Mouse (Mus musculus): ENCODE data around the gene Fbl. TPM values are rescaled to one million over a fixed set of nuclear protein-coding genes. Genes with fewer than 3 reads are reported as not detected.
A peak's percentile ranks its signal among the peaks of the same experiment; 100 is the strongest.
"Not testable (repeated sequence)": the region's sequence is repeated elsewhere in the genome, so short reads cannot be mapped to it uniquely, and the experiment has no call there.

The Fbl gene
- polyA plus RNA-seq (2012; rRNA removed) = 72.4 and 91.4 TPM in 2 replicates

DNA sequence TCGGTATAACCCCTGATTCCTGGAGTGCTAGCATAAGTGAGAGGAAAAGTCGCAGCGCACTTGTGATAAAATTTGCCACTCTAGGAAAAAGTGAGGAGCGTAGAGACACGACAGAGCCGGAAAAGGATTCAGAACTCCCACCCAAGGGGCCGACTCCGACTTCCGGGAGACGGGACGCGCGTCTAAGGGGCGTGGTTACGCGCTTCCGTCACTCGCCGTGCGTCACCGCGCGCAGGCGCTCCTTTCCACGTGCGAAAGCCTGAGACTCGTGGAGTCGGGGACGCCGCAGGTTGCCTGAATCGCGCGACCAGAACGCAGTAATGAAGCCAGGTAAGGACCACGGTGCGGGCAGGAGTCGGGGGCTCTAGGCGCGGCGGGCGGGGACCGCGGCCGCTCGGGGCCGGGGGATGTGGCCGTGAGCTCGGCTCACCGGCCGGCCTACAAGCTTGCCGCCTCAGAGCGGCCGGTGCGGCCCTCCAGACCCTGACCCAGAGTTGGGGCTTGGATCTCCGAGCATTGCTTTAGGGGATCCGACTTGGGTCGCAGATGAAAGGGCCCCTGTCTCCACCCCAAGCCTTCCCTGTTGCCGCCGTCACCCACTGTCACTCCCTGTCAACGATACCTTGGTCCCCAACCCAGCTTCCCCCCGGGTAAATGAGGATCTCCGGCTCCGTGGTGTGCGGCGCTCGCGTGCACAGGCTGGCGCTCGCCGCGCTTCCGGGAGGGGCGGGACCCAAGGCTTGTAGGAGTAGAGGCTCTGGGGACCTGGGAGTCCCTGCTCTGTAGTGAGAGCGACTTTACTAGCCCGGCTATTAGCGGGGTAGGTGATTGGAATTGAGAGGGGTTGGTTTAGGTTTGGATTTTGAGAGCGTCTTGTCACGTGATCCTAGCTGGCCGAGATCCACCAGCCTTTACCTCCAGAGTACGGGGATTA lies at the start of gene Fbl:
Fbl (plus strand) TSS at position 222 of the 934 bp plus-strand sequence.
- H3K4me3 ChIP-seq (ENCODE audit: control insufficient read depth, insufficient read depth, low read length) = peak within 1 kb of the TSS; percentile 53
- no peaks in the 10 kb centered on the region for H3K36me3 ChIP-seq (ENCODE audit: control insufficient read depth, insufficient read depth, low read length)
- peaks cover 8% of the 10 kb centered on the region for H3K4me1 ChIP-seq (replicated peaks; ENCODE audit: control insufficient read depth, insufficient read depth, low read length)
- peak; percentile 52; the same call in 1 of the 2 replicates for TF ChIP-seq POLR2A (IDR thresholded peaks at IDR 0.05; ENCODE audit: control insufficient read depth, extremely low read depth, insufficient read depth, low read length, poor library complexity)
- TF ChIP-seq CTCF (IDR thresholded peaks at IDR 0.05; ENCODE audit: borderline replicate concordance, control insufficient read depth, extremely low read depth, insufficient read depth, low read length, poor library complexity) = 0 out of 2 replicates have a peak, but pooled peaks have one; percentile 33
- H3K27ac ChIP-seq (ENCODE audit: control insufficient read depth, insufficient read depth, low read length) = peak within 1 kb of the TSS; percentile 82
- H3K27me3 ChIP-seq (ENCODE audit: control insufficient read depth, insufficient read depth, low read length) = no peaks in the 10 kb centered on the region
- WGBS = under 1% methylated on average over 80 of the region's 80 CpGs
- DNase-seq = peak; percentile 91

DNA sequence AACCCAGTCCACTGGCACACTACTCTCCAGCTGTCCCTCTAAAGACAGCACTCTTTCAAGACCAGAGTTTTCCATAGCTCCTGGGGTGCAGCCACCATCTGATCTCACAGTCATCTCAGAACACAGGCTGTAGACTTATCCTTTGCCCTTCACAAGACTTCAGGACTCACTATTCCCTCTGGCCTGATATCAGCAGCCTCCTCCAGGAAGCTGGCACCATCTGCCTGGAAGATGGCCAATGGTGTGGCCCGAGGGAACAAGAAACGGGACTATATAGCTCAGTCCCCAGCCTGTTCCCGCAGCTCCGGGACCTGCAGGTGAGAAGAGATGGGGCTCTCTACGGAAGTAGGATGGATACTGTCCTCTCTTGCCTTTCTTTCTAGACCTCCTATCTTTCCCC lies 40.3 kb upstream of the Fbl start, which contains the start of gene 9530053A07Rik:
9530053A07Rik (plus strand) TSS at position 301 of the 400 bp plus-strand sequence.
- TF ChIP-seq POLR2A (IDR thresholded peaks at IDR 0.05; ENCODE audit: control insufficient read depth, extremely low read depth, insufficient read depth, low read length, poor library complexity) (no peak), CTCF (IDR thresholded peaks at IDR 0.05; ENCODE audit: borderline replicate concordance, control insufficient read depth, extremely low read depth, insufficient read depth, low read length, poor library complexity) (no peak)
- 89% methylated on average over 5 of the region's 5 CpGs for WGBS
- no peaks in the 10 kb centered on the region for H3K27me3 ChIP-seq (ENCODE audit: control insufficient read depth, insufficient read depth, low read length)
- H3K4me3 ChIP-seq (ENCODE audit: control insufficient read depth, insufficient read depth, low read length) = no peak within 1 kb of the TSS
- no peaks in the 10 kb centered on the region for H3K4me1 ChIP-seq (replicated peaks; ENCODE audit: control insufficient read depth, insufficient read depth, low read length)
- no peak within 1 kb of the TSS for H3K27ac ChIP-seq (ENCODE audit: control insufficient read depth, insufficient read depth, low read length)
- no peaks in the 10 kb centered on the region for H3K36me3 ChIP-seq (ENCODE audit: control insufficient read depth, insufficient read depth, low read length)
- DNase-seq = no peak

DNA sequence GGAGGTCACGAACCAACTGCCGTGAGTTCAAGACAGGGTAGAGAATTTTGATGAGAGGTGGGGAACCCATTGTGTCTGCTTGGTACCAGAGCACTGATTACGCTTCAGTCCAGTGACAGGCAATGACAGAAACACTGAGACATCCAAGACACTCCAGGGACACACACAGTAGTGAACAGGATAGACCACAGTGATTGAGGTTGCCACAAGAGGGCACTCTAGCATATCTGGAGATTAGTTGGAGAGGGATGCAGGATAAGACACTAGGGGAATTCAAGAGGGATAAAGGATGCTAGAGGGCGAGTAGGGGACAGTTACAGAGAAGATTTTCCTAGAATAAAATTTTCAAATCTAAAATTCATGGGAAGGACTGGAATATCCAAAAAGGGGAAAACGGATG lies 31.9 kb upstream of the Fbl start:
- Histone ChIP-seq H3K36me3 (ENCODE audit: control insufficient read depth, insufficient read depth, low read length) (no peaks in the 10 kb centered on the region), H3K27ac (ENCODE audit: control insufficient read depth, insufficient read depth, low read length) (no peak overlapping the region), H3K27me3 (ENCODE audit: control insufficient read depth, insufficient read depth, low read length) (no peaks in the 10 kb centered on the region), H3K4me1 (replicated peaks; ENCODE audit: control insufficient read depth, insufficient read depth, low read length) (no peaks in the 10 kb centered on the region), H3K4me3 (ENCODE audit: control insufficient read depth, insufficient read depth, low read length) (no peak overlapping the region)
- 59% methylated on average over 5 of the region's 5 CpGs for WGBS
- DNase-seq = peak; percentile 19
- TF ChIP-seq POLR2A (IDR thresholded peaks at IDR 0.05; ENCODE audit: control insufficient read depth, extremely low read depth, insufficient read depth, low read length, poor library complexity) (no peak), CTCF (IDR thresholded peaks at IDR 0.05; ENCODE audit: borderline replicate concordance, control insufficient read depth, extremely low read depth, insufficient read depth, low read length, poor library complexity) (no peak)

DNA sequence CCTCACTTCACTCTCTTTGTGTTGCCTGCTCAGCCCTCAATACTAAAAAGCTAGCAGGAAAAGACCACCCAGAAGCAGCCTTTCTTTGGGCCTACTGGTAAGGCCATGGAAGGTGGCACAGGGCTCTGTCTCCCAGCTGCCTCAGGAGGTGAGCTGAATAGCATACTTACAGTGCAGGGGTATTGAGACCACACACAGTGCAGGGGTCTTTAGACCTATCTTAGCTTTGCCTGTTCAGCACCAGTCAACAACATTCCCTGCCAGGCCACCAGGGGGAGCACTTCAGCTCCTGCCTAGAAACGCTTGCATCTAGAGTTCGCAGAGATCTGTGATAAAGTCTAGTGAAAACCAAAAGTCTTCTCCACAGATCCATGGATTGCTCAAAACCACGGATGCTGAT lies 21.2 kb upstream of the Fbl start:
- WGBS = 10% methylated on average over 3 of the region's 3 CpGs

DNA sequence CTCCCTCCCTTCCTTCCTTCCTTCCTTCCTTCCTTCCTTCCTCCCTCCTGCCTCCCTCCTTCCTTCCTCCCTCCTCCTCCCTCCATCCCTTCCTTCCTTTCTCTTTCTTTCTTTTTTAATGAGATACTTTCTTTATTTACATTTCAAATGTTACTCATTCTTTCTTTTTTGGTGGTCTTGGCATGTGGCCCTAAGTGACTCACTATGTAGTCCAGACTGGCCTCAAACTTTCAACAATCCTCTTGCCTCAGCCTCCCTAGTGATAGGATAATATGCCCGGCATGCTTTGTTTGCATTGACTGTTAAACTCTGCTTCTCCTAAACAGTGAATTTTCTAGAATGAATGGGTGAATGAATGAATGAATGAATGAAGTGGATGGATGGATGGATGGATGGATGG lies 19.7 kb upstream of the Fbl start:
- WGBS = 98% methylated on average over 1 of the region's 1 CpGs

More for the DNA sequence above, 21.2 kb upstream of the Fbl start:
- no peaks in the 10 kb centered on the region for H3K36me3 ChIP-seq (ENCODE audit: control insufficient read depth, insufficient read depth, low read length)
- TF ChIP-seq POLR2A (IDR thresholded peaks at IDR 0.05; ENCODE audit: control insufficient read depth, extremely low read depth, insufficient read depth, low read length, poor library complexity) (no peak), CTCF (IDR thresholded peaks at IDR 0.05; ENCODE audit: borderline replicate concordance, control insufficient read depth, extremely low read depth, insufficient read depth, low read length, poor library complexity) (peak; percentile 69; the same call in 1 of the 2 replicates)
- no peaks in the 10 kb centered on the region for H3K27me3 ChIP-seq (ENCODE audit: control insufficient read depth, insufficient read depth, low read length)
- DNase-seq = peak; percentile 73
- no peak overlapping the region for H3K4me3 ChIP-seq (ENCODE audit: control insufficient read depth, insufficient read depth, low read length)
- no peaks in the 10 kb centered on the region for H3K4me1 ChIP-seq (replicated peaks; ENCODE audit: control insufficient read depth, insufficient read depth, low read length)
- H3K27ac ChIP-seq (ENCODE audit: control insufficient read depth, insufficient read depth, low read length) = no peak overlapping the region

DNA sequence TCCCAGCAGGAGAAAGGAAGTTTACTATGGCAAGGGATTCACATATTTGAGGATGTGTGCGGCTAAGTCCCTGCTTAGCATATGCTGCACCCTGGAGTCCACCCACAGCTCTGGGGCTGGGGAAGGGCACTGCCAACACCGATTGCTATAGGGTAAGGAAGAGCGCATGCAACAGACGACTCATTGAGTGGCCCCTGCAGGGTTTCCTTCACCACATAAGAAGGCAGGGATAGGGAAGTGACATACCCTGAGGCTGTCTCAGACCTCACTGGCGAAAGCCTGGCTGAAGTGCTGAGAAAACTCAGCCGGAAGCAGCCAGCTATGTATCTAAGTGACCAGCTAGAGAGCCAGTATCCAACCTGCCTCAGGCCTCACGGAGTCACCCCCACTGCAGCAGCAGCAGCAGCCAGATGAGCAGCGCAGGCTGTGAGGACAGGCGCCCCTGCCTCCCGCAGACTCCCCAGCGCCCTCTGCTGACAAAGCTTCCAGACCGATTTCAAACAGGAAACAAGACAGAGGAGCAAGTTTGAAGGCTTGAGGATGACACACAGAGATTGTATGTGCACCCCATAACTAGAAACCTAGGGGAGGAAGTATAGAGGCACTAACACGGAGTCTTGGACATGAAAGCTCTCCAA lies 17.8 kb upstream of the Fbl start:
- 8% methylated on average over 13 of the region's 13 CpGs for WGBS
- Histone ChIP-seq H3K4me3 (ENCODE audit: control insufficient read depth, insufficient read depth, low read length) (no peak overlapping the region), H3K27me3 (ENCODE audit: control insufficient read depth, insufficient read depth, low read length) (no peaks in the 10 kb centered on the region), H3K27ac (ENCODE audit: control insufficient read depth, insufficient read depth, low read length) (no peak overlapping the region), H3K36me3 (ENCODE audit: control insufficient read depth, insufficient read depth, low read length) (no peaks in the 10 kb centered on the region), H3K4me1 (replicated peaks; ENCODE audit: control insufficient read depth, insufficient read depth, low read length) (no peaks in the 10 kb centered on the region)
- TF ChIP-seq CTCF (IDR thresholded peaks at IDR 0.05; ENCODE audit: borderline replicate concordance, control insufficient read depth, extremely low read depth, insufficient read depth, low read length, poor library complexity) = 0 out of 2 replicates have a peak, but pooled peaks have one; percentile 58
- TF ChIP-seq POLR2A (IDR thresholded peaks at IDR 0.05; ENCODE audit: control insufficient read depth, extremely low read depth, insufficient read depth, low read length, poor library complexity) = no peak
- DNase-seq = peak; percentile 74

More for the DNA sequence above, 19.7 kb upstream of the Fbl start:
- Histone ChIP-seq H3K27me3 (ENCODE audit: control insufficient read depth, insufficient read depth, low read length) (no peaks in the 10 kb centered on the region), H3K4me3 (ENCODE audit: control insufficient read depth, insufficient read depth, low read length) (no peak overlapping the region), H3K4me1 (replicated peaks; ENCODE audit: control insufficient read depth, insufficient read depth, low read length) (no peaks in the 10 kb centered on the region), H3K27ac (ENCODE audit: control insufficient read depth, insufficient read depth, low read length) (no peak overlapping the region), H3K36me3 (ENCODE audit: control insufficient read depth, insufficient read depth, low read length) (no peaks in the 10 kb centered on the region)
- DNase-seq = no peak
- no peak for TF ChIP-seq CTCF (IDR thresholded peaks at IDR 0.05; ENCODE audit: borderline replicate concordance, control insufficient read depth, extremely low read depth, insufficient read depth, low read length, poor library complexity)
- no peak for TF ChIP-seq POLR2A (IDR thresholded peaks at IDR 0.05; ENCODE audit: control insufficient read depth, extremely low read depth, insufficient read depth, low read length, poor library complexity)

DNA sequence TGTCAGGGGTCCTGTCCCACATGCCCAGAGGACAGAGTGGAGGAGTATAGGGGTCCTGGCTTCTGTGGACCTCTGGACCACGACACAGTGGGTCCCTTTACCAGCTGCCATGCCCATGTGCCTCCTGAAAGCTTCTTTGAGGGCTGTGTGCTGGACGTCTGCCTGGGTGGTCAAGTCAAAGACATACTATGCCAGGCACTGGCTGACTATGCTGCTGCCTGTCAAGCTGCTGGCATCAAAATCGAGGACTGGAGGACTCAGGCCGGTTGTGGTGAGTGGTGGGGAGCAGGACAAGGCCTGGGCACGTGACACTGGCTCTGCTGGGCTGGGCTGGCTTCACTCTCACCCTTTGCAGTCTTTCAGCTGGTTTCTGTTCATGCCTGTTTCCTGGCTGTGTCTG lies 15.9 kb upstream of the Fbl start:
- 41% methylated on average over 5 of the region's 5 CpGs for WGBS
- not testable (repeated sequence) for H3K4me3 ChIP-seq (ENCODE audit: control insufficient read depth, insufficient read depth, low read length); DNase-seq

More for the DNA sequence above, 15.9 kb upstream of the Fbl start:
- H3K36me3 ChIP-seq (ENCODE audit: control insufficient read depth, insufficient read depth, low read length); H3K27me3 ChIP-seq (ENCODE audit: control insufficient read depth, insufficient read depth, low read length); H3K4me1 ChIP-seq (replicated peaks; ENCODE audit: control insufficient read depth, insufficient read depth, low read length); H3K27ac ChIP-seq (ENCODE audit: control insufficient read depth, insufficient read depth, low read length): not testable (repeated sequence)

Measured in thymus, adult 2 months (tissue).